Mouse (Mus musculus) testis, postnatal 14 days (tissue): Measurements from ENCODE around the gene Prss57.
A peak's percentile ranks its signal among the peaks of the same experiment; 100 is the strongest.

Experiments
- DNase-seq: peaks from one replicate; pipeline ENCODE4 v3.0.0; 2021; ENCODE audit warnings: low spot score

The Prss57 gene

GRCm38 (mm10) chr10:79806972-79807371, 16.2 kb upstream of the Prss57 start:
- no peak for DNase-seq

- DNase-seq = no peak
Observed at GRCm38 (mm10) chr10:79806331-79806730, 15.6 kb upstream of the Prss57 start.

GRCm38 (mm10) chr10:79805636-79806035, 14.9 kb upstream of the Prss57 start:
- DNase-seq = no peak

- peak; percentile 79 for DNase-seq
Observed at GRCm38 (mm10) chr10:79803716-79804323, 13.1 kb upstream of the Prss57 start.

GRCm38 (mm10) chr10:79802331-79802971, 11.7 kb upstream of the Prss57 start:
- DNase-seq = peak; percentile 80

- no peak for DNase-seq
Observed at GRCm38 (mm10) chr10:79801837-79802236, 11.1 kb upstream of the Prss57 start.

- no peak for DNase-seq
Observed at GRCm38 (mm10) chr10:79800508-79800907, 9.7 kb upstream of the Prss57 start.

- DNase-seq = no peak
Observed at GRCm38 (mm10) chr10:79798289-79798928, 7.6 kb upstream of the Prss57 start.

GRCm38 (mm10) chr10:79797326-79797725, 6.6 kb upstream of the Prss57 start:
- no peak for DNase-seq

- no peak for DNase-seq
Observed at GRCm38 (mm10) chr10:79795905-79796304, 5.1 kb upstream of the Prss57 start.

- peak; percentile 80 for DNase-seq
Observed at GRCm38 (mm10) chr10:79794491-79794931, 3.8 kb upstream of the Prss57 start.

- DNase-seq = no peak
Observed at GRCm38 (mm10) chr10:79793738-79794490, 3.2 kb upstream of the Prss57 start.

- DNase-seq = peak; percentile 54
Observed at GRCm38 (mm10) chr10:79793051-79793737, 2.4 kb upstream of the Prss57 start, which contains the start of gene Palm. TSS of gene Palm (plus strand) at chr10:79793572.

- DNase-seq = no peak
Observed at GRCm38 (mm10) chr10:79792339-79793040, 1.7 kb upstream of the Prss57 start.

- no peak for DNase-seq
Observed at GRCm38 (mm10) chr10:79789581-79789980, 1.2 kb downstream of the Prss57 start.

- no peak for DNase-seq
Observed at GRCm38 (mm10) chr10:79788386-79789158, 2.2 kb downstream of the Prss57 start.

- peak; percentile 68 for DNase-seq
Observed at GRCm38 (mm10) chr10:79783920-79784800, 6.6 kb downstream of the Prss57 start.

GRCm38 (mm10) chr10:79783050-79783449, 7.7 kb downstream of the Prss57 start:
- DNase-seq = no peak

- no peak for DNase-seq
Observed at GRCm38 (mm10) chr10:79781956-79782355, 8.8 kb downstream of the Prss57 start.
